Mouse (Mus musculus) liver, embryonic 11.5 days (tissue): ENCODE results near the gene Mlip. TPM values are rescaled to one million over a fixed set of nuclear protein-coding genes. Genes with fewer than 3 reads are reported as not detected.
A peak's percentile ranks its signal among the peaks of the same experiment; 100 is the strongest.
"Not testable (repeated sequence)": the region's sequence is repeated elsewhere in the genome, so short reads cannot be mapped to it uniquely, and the experiment has no call there.

Experiments used
- ATAC-seq: fragments of 200-750 bp; cut with Nextera tagmentation; replicated peaks from 2 replicates; pipeline ENCODE4 v1.8.0; 2017; ENCODE audit warnings: moderate number of reproducible peaks, mild to moderate bottlenecking, moderate TSS enrichment, moderate library complexity; ENCODE audit not compliant: low FRiP score
- DNase-seq: peaks from one replicate; pipeline ENCODE4 v3.0.0-alpha.2; 2017; ENCODE audit warnings: low spot score
- H3K27ac ChIP-seq: fragments of 300-500 bp; sonication (generic); 2 replicates; pipeline ENCODE4 v1.5.1; 2014; ENCODE audit warnings: mild to moderate bottlenecking, low read depth, low read length, control low read depth
- H3K27me3 ChIP-seq: fragments of 300-500 bp; sonication (generic); replicated peaks from 2 replicates; pipeline ENCODE4 v1.6.1; 2014; ENCODE audit warnings: low read length, mixed read lengths; ENCODE audit not compliant: control insufficient read depth, insufficient read depth
- H3K36me3 ChIP-seq: fragments of 300-500 bp; sonication (generic); 2 replicates; pipeline ENCODE4 v1.6.1; 2014; ENCODE audit warnings: mild to moderate bottlenecking, low read length, moderate library complexity, mixed read lengths; ENCODE audit not compliant: control insufficient read depth, insufficient read depth
- H3K4me1 ChIP-seq: fragments of 300-500 bp; sonication (generic); replicated peaks from 2 replicates; pipeline ENCODE4 v1.6.1; 2014; ENCODE audit warnings: low read length, mixed read lengths; ENCODE audit not compliant: control insufficient read depth, insufficient read depth
- H3K4me2 ChIP-seq: fragments of 300-500 bp; sonication (generic); 2 replicates; pipeline ENCODE4 v1.6.1; 2014; ENCODE audit warnings: mild to moderate bottlenecking, control low read depth, moderate library complexity
- H3K4me3 ChIP-seq: fragments of 300-500 bp; sonication (generic); 2 replicates; pipeline ENCODE4 v1.5.1; 2014; ENCODE audit warnings: low read depth, low read length, control low read depth
- H3K9ac ChIP-seq: fragments of 300-500 bp; sonication (generic); 2 replicates; pipeline ENCODE4 v1.6.1; 2014; ENCODE audit warnings: low read depth, low read length, control low read depth
- H3K9me3 ChIP-seq: fragments of 300-500 bp; sonication (generic); 2 replicates; pipeline ENCODE4 v1.6.1; 2016; ENCODE audit warnings: low read length, inconsistent platforms, mixed read lengths; ENCODE audit not compliant: control insufficient read depth
- WGBS: fragments of 180-500 bp; shearing (Covaris S2); extraction: QIAGEN DNeasy Blood & Tissue Kit; methylation state at CpG from one replicate; pipeline ENCODE4 v1.1.7; 2014; 5-methylcytosine and 5-hydroxymethylcytosine counted together
- polyA plus RNA-seq: library from polyadenylated mRNA; unstranded; fragments of >200 nt; fragmentation: Nextera tagmentation; extraction: Ambion mirVana; gene quantifications from 2 replicates; pipeline ENCODE4 v1.2.1, GENCODE M21; 2014

Gene Mlip
- polyA plus RNA-seq, 1 experiment from 2014 or later: 0.63 TPM

DNA sequence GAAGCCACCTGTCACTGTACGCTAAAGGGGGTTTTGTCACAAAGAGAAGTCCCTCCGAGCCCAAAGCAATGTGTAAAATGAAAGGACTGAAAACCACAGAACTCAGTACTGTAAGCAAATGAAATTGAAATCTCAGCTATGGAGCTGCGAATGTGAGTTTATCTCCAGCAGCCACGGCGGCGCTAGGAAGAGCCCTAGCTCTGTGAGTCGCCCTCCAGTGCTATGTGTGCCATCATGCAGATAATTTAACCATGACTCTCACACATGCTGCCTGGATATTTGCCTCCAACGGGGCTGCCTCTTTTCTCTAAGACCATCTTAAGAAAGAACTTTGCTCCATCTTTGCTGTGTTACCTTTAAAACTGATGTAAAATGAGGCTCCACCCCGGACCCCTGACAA, 16.5 kb upstream of the Mlip start:
- H3K9ac ChIP-seq: no peak overlapping the region
- no peak overlapping the region for H3K27ac ChIP-seq
- H3K4me3 ChIP-seq: no peak overlapping the region
- H3K4me1 ChIP-seq: no peaks in the 10 kb centered on the region
- DNase-seq (no peak), ATAC-seq (no peak)
- 72% methylated on average over 9 of the region's 9 CpGs for WGBS
- H3K4me2 ChIP-seq: no peak overlapping the region
- no peaks in the 10 kb centered on the region for H3K27me3 ChIP-seq
- H3K36me3 ChIP-seq: no peaks in the 10 kb centered on the region
- no peaks in the 10 kb centered on the region for H3K9me3 ChIP-seq

DNA sequence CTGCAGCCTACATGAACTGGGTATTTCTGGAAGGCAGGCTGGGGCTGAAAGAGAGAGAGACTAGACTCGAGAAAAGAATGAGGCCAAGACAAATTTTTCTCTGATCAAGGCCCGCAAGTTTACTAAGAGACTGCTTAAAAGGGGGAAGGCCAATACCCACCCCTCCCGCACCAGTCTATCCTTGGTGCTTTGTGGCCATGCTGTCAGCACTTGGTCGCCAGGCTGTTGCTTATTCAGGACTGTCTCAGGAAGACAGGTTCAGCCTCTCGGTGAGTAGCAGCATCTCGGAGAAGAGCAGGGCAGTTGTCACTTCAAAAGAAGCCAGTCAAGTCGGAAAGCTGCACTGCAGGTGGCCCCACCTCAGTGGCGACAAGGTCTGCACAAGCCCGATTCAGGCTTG, 11.9 kb upstream of the Mlip start:
- 73% methylated on average over 9 of the region's 9 CpGs for WGBS
- not testable (repeated sequence) for H3K4me3 ChIP-seq, H3K4me2 ChIP-seq, H3K27ac ChIP-seq, DNase-seq, H3K36me3 ChIP-seq, ATAC-seq, H3K27me3 ChIP-seq, H3K9me3 ChIP-seq, H3K9ac ChIP-seq, H3K4me1 ChIP-seq

DNA sequence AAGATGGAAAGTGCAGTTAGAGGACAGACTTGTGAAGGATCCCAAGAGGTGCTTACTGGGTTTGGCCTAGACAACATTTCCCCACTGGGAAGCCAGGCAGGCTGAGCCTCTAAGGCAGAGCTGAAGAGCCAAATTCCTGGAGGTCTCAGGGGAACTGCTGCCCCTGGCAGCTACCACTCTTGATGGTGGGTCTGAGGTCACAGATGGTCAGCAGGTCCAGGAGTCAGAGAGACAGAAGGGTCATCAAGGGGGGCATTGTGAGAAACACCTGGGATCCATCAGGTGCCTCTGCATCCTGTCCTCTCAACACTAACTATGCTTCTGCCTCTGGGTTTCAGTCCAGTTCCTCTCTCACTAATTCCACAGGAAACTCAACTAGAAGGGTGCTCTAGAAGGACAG, 10.1 kb upstream of the Mlip start:
- no peak for ATAC-seq
- Histone ChIP-seq H3K4me1 (no peaks in the 10 kb centered on the region), H3K4me3 (no peak overlapping the region), H3K36me3 (no peaks in the 10 kb centered on the region), H3K9me3 (no peaks in the 10 kb centered on the region), H3K27ac (no peak overlapping the region), H3K4me2 (no peak overlapping the region), H3K27me3 (no peaks in the 10 kb centered on the region), H3K9ac (no peak overlapping the region)
- no peak for DNase-seq

- DNase-seq (no peak), ATAC-seq (no peak)
- H3K4me3 ChIP-seq: no peak overlapping the region
- H3K9me3 ChIP-seq: no peaks in the 10 kb centered on the region
- H3K27ac ChIP-seq: no peak overlapping the region
- no peaks in the 10 kb centered on the region for H3K27me3 ChIP-seq
- H3K36me3 ChIP-seq: no peaks in the 10 kb centered on the region
- 80% methylated on average over 8 of the region's 8 CpGs for WGBS
- H3K4me1 ChIP-seq: no peaks in the 10 kb centered on the region
- H3K9ac ChIP-seq: no peak overlapping the region
- no peak overlapping the region for H3K4me2 ChIP-seq
These were observed 7.9 kb upstream of the Mlip start for GRCm38 (mm10) chr9:77360654-77361053.

GRCm38 (mm10) chr9:77359278-77359973, 6.7 kb upstream of the Mlip start:
- Histone ChIP-seq H3K27ac (no peak overlapping the region), H3K4me2 (no peak overlapping the region), H3K36me3 (no peaks in the 10 kb centered on the region), H3K27me3 (no peaks in the 10 kb centered on the region), H3K4me1 (no peaks in the 10 kb centered on the region), H3K4me3 (no peak overlapping the region), H3K9ac (no peak overlapping the region), H3K9me3 (no peaks in the 10 kb centered on the region)
- WGBS: 83% methylated on average over 10 of the region's 10 CpGs
- ATAC-seq (no peak), DNase-seq (no peak)

DNA sequence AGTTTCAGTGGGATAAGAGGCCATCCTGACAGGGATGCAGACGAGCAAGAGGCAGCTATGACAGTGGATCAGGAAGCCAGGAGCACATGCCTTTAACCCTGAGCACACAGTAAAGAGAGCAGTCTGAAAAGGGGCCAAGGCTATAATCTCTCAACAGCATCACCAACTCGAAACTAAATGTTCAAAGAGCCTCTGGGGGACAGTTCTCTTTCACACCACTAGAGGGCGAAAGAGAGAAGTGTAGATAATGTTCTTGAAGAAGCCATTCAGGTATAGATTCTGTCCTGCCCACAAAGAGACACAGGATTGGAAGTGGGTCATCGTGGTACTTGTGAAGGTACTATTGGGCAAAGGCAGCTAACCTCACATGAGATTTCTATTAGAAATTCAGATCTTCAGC, 1.2 kb upstream of the Mlip start:
- H3K27ac ChIP-seq: no peak overlapping the region
- no peaks in the 10 kb centered on the region for H3K36me3 ChIP-seq
- DNase-seq (no peak), ATAC-seq (no peak)
- no peaks in the 10 kb centered on the region for H3K4me1 ChIP-seq
- H3K4me3 ChIP-seq: no peak overlapping the region
- H3K9me3 ChIP-seq: no peaks in the 10 kb centered on the region
- no peak overlapping the region for H3K4me2 ChIP-seq
- H3K9ac ChIP-seq: no peak overlapping the region
- 71% methylated on average over 4 of the region's 4 CpGs for WGBS
- no peaks in the 10 kb centered on the region for H3K27me3 ChIP-seq

- no peaks in the 10 kb centered on the region for H3K9me3 ChIP-seq
These were observed 5.1 kb downstream of the Mlip start for GRCm38 (mm10) chr9:77347704-77348103.

DNA sequence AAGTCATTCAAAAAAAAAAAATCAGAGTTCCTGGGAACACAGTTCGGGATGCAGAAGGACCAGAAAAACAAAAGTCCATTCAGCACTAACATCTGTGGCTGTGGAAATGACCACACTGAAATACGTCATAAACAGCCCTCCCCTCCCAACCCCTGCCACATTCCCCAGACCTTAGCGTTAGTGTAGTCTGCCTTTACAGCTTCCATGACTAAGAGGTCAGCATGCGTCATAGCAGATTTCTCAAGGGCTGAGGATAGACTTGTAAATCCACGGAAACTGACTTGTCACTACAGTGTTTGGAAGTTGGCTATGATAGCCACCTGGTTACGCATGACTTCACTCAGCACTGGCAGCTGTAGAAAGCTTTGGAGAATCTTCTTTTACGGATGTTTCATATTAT, 8.5 kb downstream of the Mlip start:
- no peaks in the 10 kb centered on the region for H3K36me3 ChIP-seq
- H3K4me2 ChIP-seq: no peak overlapping the region
- H3K9me3 ChIP-seq: no peaks in the 10 kb centered on the region
- WGBS: 75% methylated on average over 7 of the region's 7 CpGs
- ATAC-seq: no peak
- H3K4me3 ChIP-seq: no peak overlapping the region
- no peak for DNase-seq
- H3K4me1 ChIP-seq: no peaks in the 10 kb centered on the region
- no peak overlapping the region for H3K27ac ChIP-seq
- no peaks in the 10 kb centered on the region for H3K27me3 ChIP-seq
- no peak overlapping the region for H3K9ac ChIP-seq

More at GRCm38 (mm10) chr9:77347704-77348103, 5.1 kb downstream of the Mlip start:
- no peaks in the 10 kb centered on the region for H3K36me3 ChIP-seq
- no peaks in the 10 kb centered on the region for H3K27me3 ChIP-seq
- 56% methylated on average over 7 of the region's 7 CpGs for WGBS
- H3K27ac ChIP-seq: no peak overlapping the region
- H3K4me2 ChIP-seq: no peak overlapping the region
- no peak overlapping the region for H3K9ac ChIP-seq
- ATAC-seq (no peak), DNase-seq (no peak)
- H3K4me3 ChIP-seq: no peak overlapping the region
- no peaks in the 10 kb centered on the region for H3K4me1 ChIP-seq

DNA sequence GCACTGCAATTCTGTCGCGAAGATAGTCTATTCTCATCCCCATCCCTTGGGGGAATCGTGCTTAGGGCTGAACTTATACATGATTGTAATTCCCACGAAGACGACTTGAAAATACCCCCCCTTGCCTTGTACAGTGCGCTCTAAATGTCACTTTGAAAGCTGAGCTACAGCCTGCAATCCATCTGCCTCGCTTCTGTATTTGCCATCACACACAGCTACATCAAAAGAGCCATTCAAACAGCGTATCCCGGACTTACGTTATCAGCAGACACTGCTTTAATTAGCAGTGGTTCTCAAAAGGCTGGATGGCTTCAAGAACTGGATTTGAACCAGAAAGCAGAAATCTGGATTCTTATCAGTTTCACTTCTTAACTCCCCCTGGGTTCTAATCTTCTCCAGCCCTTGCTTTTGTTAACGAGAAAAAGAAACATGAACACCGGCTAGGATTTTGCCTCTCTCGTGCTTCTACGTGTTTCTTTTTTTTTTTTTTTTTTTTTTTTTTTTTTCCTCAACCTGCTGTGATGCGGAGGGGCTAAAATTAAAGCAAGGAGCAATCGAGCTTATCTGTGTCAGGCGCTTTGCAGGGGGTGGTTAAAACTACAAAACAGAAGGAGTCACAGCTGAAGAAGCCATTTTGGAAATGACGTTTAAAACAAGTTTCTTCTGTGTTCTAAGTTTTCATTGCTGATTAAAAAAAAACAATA, 12.5 kb downstream of the Mlip start:
- H3K27ac ChIP-seq: no peak overlapping the region
- peak overlapping the region; percentile 23; the same call in 1 of the 2 replicates for H3K4me2 ChIP-seq
- H3K4me3 ChIP-seq: no peak overlapping the region
- H3K4me1 ChIP-seq: no peaks in the 10 kb centered on the region
- no peaks in the 10 kb centered on the region for H3K9me3 ChIP-seq
- H3K9ac ChIP-seq: no peak overlapping the region
- DNase-seq (no peak), ATAC-seq (no peak)
- whole genome bisulfite sequencing: 46% methylated on average over 18 of the region's 18 CpGs
- no peaks in the 10 kb centered on the region for H3K27me3 ChIP-seq
- H3K36me3 ChIP-seq: no peaks in the 10 kb centered on the region
